Mouse (Mus musculus) CH12.LX (cell line): ENCODE data around the gene Supv3l1. TPM values are rescaled to one million over a fixed set of nuclear protein-coding genes. Genes with fewer than 3 reads are reported as not detected.
"Not testable (repeated sequence)": the region's sequence is repeated elsewhere in the genome, so short reads cannot be mapped to it uniquely, and the experiment has no call there.

Experiments
- DNase-seq: peaks from one replicate; pipeline ENCODE4 v3.0.0-alpha.2; 2013; ENCODE audit errors: extremely low read depth
- H3K27ac ChIP-seq: 2 replicates; pipeline ENCODE4 v1.5.1; 2012; ENCODE audit warnings: low read depth, mild to moderate bottlenecking, control low read depth, moderate library complexity; ENCODE audit not compliant: insufficient read depth
- H3K27me3 ChIP-seq: replicated peaks from 2 replicates; pipeline ENCODE3; 2012; ENCODE audit warnings: inconsistent platforms
- H3K36me3 ChIP-seq, 2 experiments: replicated peaks in 1 of 2; 2 replicates each; pipeline versions ENCODE3 to v1.6.1; 2012; ENCODE audit warnings: inconsistent platforms in 1 of 2, low read length in 1 of 2, mild to moderate bottlenecking in 1 of 2, mixed read lengths in 1 of 2, moderate library complexity in 1 of 2; ENCODE audit not compliant: control insufficient read depth in 1 of 2, insufficient read depth in 1 of 2
- H3K4me1 ChIP-seq, 2 experiments: 2 replicates each; pipeline ENCODE4 v1.6.1; 2012; ENCODE audit warnings: inconsistent platforms in 1 of 2, moderate library complexity in 1 of 2; ENCODE audit not compliant: insufficient read depth in 2 of 2, control insufficient read depth in 1 of 2
- H3K4me2 ChIP-seq: 2 replicates; pipeline ENCODE4 v1.6.1; 2012; ENCODE audit warnings: low read depth, mild to moderate bottlenecking, control low read depth; ENCODE audit not compliant: poor library complexity, insufficient read depth, severe bottlenecking
- H3K4me3 ChIP-seq, 3 experiments: fragments of 150-350 bp in 1 of 3; sonication (generic) in 1 of 3; replicated peaks in 1 of 3; 2 replicates each; pipeline versions ENCODE3 to v1.5.1; 2011 to 2012; ENCODE audit warnings: low read depth in 2 of 3, low read length in 2 of 3, mild to moderate bottlenecking in 2 of 3, moderate library complexity in 2 of 3, control low read depth in 1 of 3, improper control_type of control experiment in 1 of 3, inconsistent platforms in 1 of 3, mixed read lengths in 1 of 3; ENCODE audit not compliant: poor library complexity in 1 of 3
- H3K79me2 ChIP-seq: replicated peaks from 2 replicates; pipeline ENCODE4 v1.6.1; 2012; ENCODE audit warnings: mild to moderate bottlenecking, moderate library complexity; ENCODE audit not compliant: control insufficient read depth, poor library complexity, insufficient read depth, severe bottlenecking; ENCODE audit errors: extremely low read depth
- H3K9ac ChIP-seq: 2 replicates; pipeline ENCODE4 v1.6.1; 2012; ENCODE audit warnings: low read depth, mild to moderate bottlenecking, control low read depth, moderate library complexity; ENCODE audit not compliant: insufficient read depth
- H3K9me3 ChIP-seq: replicated peaks from 2 replicates; pipeline ENCODE3; 2012; ENCODE audit warnings: low read length, inconsistent platforms, mixed read lengths
- BHLHE40 ChIP-seq: IDR thresholded peaks from 2 replicates; pipeline ENCODE4 v1.6.1; 2011; ENCODE audit warnings: mild to moderate bottlenecking, low read depth, low read length, improper control_type of control experiment
- CTCF ChIP-seq, 2 experiments: IDR thresholded peaks in 1 of 2; conservative IDR thresholded peaks in 1 of 2; 2 replicates each; pipeline ENCODE4 v1.5.1; 2011 to 2012; ENCODE audit warnings: low read depth in 2 of 2, low read length in 2 of 2, improper control_type of control experiment in 1 of 2, inconsistent platforms in 1 of 2, mild to moderate bottlenecking in 1 of 2, moderate library complexity in 1 of 2
- ELF1 ChIP-seq: IDR thresholded peaks from 2 replicates; pipeline ENCODE4 v1.6.1; 2014; ENCODE audit warnings: low read depth, mild to moderate bottlenecking, inconsistent platforms, low read length, improper control_type of control experiment
- ETS1 ChIP-seq: conservative IDR thresholded peaks from 2 replicates; pipeline ENCODE4 v1.6.1; 2012; ENCODE audit warnings: low read depth, mild to moderate bottlenecking, inconsistent platforms, low read length, improper control_type of control experiment, moderate library complexity
- GABPA ChIP-seq: IDR thresholded peaks from 2 replicates; pipeline ENCODE4 v1.6.1; 2012; ENCODE audit warnings: low read depth, low read length, improper control_type of control experiment, inconsistent platforms; ENCODE audit not compliant: insufficient replicate concordance
- HCFC1 ChIP-seq: IDR thresholded peaks from 2 replicates; pipeline ENCODE4 v1.6.1; 2012; ENCODE audit warnings: low read depth, mild to moderate bottlenecking, inconsistent platforms, low read length, improper control_type of control experiment
- IRF4 ChIP-seq: IDR thresholded peaks from 2 replicates; pipeline ENCODE4 v1.6.1; 2014; ENCODE audit warnings: low read depth, mild to moderate bottlenecking, inconsistent platforms, low read length, improper control_type of control experiment
- JUND ChIP-seq: conservative IDR thresholded peaks from 2 replicates; pipeline ENCODE4 v1.6.1; 2011; ENCODE audit warnings: low read depth, low read length, improper control_type of control experiment
- KAT2A ChIP-seq: IDR thresholded peaks from 2 replicates; pipeline ENCODE4 v1.6.1; 2012; ENCODE audit warnings: low read length, improper control_type of control experiment, inconsistent platforms; ENCODE audit not compliant: insufficient replicate concordance
- MAX ChIP-seq: IDR thresholded peaks from 2 replicates; pipeline ENCODE4 v1.6.1; 2011; ENCODE audit warnings: low read length, improper control_type of control experiment
- MEF2A ChIP-seq: IDR thresholded peaks from 2 replicates; pipeline ENCODE4 v1.6.1; 2014; ENCODE audit warnings: low read depth, mild to moderate bottlenecking, inconsistent platforms, low read length, improper control_type of control experiment, borderline replicate concordance
- MXI1 ChIP-seq: IDR thresholded peaks from 2 replicates; pipeline ENCODE4 v1.6.1; 2011; ENCODE audit warnings: mild to moderate bottlenecking, low read depth, low read length, improper control_type of control experiment
- MYC ChIP-seq: IDR thresholded peaks from 2 replicates; pipeline ENCODE4 v1.6.1; 2011; ENCODE audit warnings: low read depth, mild to moderate bottlenecking, improper control_type of control experiment, low read length
- NELFE ChIP-seq: IDR thresholded peaks from 2 replicates; pipeline ENCODE4 v1.6.1; 2011; ENCODE audit warnings: low read depth, low read length, improper control_type of control experiment
- NRF1 ChIP-seq: IDR thresholded peaks from 2 replicates; pipeline ENCODE4 v1.6.1; 2014; ENCODE audit warnings: low read depth, mild to moderate bottlenecking, inconsistent platforms, low read length, improper control_type of control experiment, moderate library complexity
- POLR2A ChIP-seq: IDR thresholded peaks from 2 replicates; pipeline ENCODE4 v1.6.1; 2011; ENCODE audit warnings: low read depth, mild to moderate bottlenecking, improper control_type of control experiment, low read length
- POLR2AphosphoS2 ChIP-seq: IDR thresholded peaks from 2 replicates; pipeline ENCODE4 v1.6.1; 2011; ENCODE audit warnings: low read depth, low read length, improper control_type of control experiment
- RCOR1 ChIP-seq: conservative IDR thresholded peaks from 2 replicates; pipeline ENCODE4 v1.6.1; 2012; ENCODE audit warnings: low read depth, mild to moderate bottlenecking, inconsistent platforms, low read length, improper control_type of control experiment
- SIN3A ChIP-seq: IDR thresholded peaks from 2 replicates; pipeline ENCODE4 v1.6.1; 2012; ENCODE audit warnings: low read length, improper control_type of control experiment, inconsistent platforms
- SMC3 ChIP-seq: IDR thresholded peaks from 2 replicates; pipeline ENCODE4 v1.6.1; 2011; ENCODE audit warnings: low read depth, low read length, improper control_type of control experiment
- TBP ChIP-seq: conservative IDR thresholded peaks from 2 replicates; pipeline ENCODE4 v1.6.1; 2011; ENCODE audit warnings: low read depth, low read length, improper control_type of control experiment
- TCF12 ChIP-seq: IDR thresholded peaks from 2 replicates; pipeline ENCODE4 v1.6.1; 2014; ENCODE audit warnings: low read depth, mild to moderate bottlenecking, inconsistent platforms, low read length, improper control_type of control experiment
- UBTF ChIP-seq: IDR thresholded peaks from 2 replicates; pipeline ENCODE4 v1.6.1; 2012; ENCODE audit warnings: low read depth, mild to moderate bottlenecking, inconsistent platforms, low read length, improper control_type of control experiment, moderate library complexity
- USF1 ChIP-seq: IDR thresholded peaks from 2 replicates; pipeline ENCODE4 v1.6.1; 2014; ENCODE audit warnings: low read depth, mild to moderate bottlenecking, inconsistent platforms, low read length, improper control_type of control experiment
- USF2 ChIP-seq: conservative IDR thresholded peaks from 2 replicates; pipeline ENCODE4 v1.6.1; 2011; ENCODE audit warnings: low read depth, low read length, improper control_type of control experiment
- ZKSCAN1 ChIP-seq: IDR thresholded peaks from 2 replicates; pipeline ENCODE4 v1.6.1; 2012; ENCODE audit warnings: low read depth, inconsistent platforms, low read length, improper control_type of control experiment, borderline replicate concordance
- ZMIZ1 ChIP-seq: IDR thresholded peaks from 2 replicates; pipeline ENCODE4 v1.6.1; 2012; ENCODE audit warnings: low read depth, mild to moderate bottlenecking, inconsistent platforms, low read length, improper control_type of control experiment
- dilution Hi-C: fragments of 300-500 bp; cut with MboI; formaldehyde crosslinking; loops from 2 replicates; pipeline ENCODE4 v1.14.3; 2020; ENCODE audit warnings: low sequenced_read_pairs; ENCODE audit not compliant: extremely low pct_unique_long_range_greater_than_20kb, extremely low pct_ligation_motif_present
- in situ Hi-C: fragments of 300-500 bp; cut with MboI; formaldehyde crosslinking; loops from 3 replicates; pipeline ENCODE4 v1.14.3; 2019; ENCODE audit warnings: low sequenced_read_pairs, low pct_ligation_motif_present, low pct_unique_long_range_greater_than_20kb, mixed read lengths
- polyA plus RNA-seq: library from polyadenylated mRNA; unstranded; fragments of >175 nt; gene quantifications from 2 replicates; pipeline ENCODE4 v1.2.1, GENCODE M21; 2012; ENCODE audit warnings: low read depth; ENCODE audit not compliant: insufficient read length
- total RNA-seq, 2 experiments: library from RNA; depleted of rRNA; stranded (reverse); fragments of 300-350 nt in 1 of 2; fragments of >200 nt in 1 of 2; gene quantifications; 2 replicates each; pipeline ENCODE4 v1.2.3; 2012 to 2014

Supv3l1 gene
- total RNA-seq (2012; rRNA removed) (41.5 and 45.7 TPM in 2 replicates), total RNA-seq (2014; rRNA removed) (69.3 and 69.5 TPM in 2 replicates), polyA plus RNA-seq (62.0 and 62.7 TPM in 2 replicates)

GRCm38 (mm10) chr10:62449364-62450279, at the start of gene Supv3l1, which contains the start of gene 4930507D05Rik:
TSS of gene Supv3l1 (minus strand) at chr10:62449738.
TSS of gene 4930507D05Rik (plus strand) at chr10:62449489.
- H3K9me3 ChIP-seq = no peaks in the 10 kb centered on the region
- H3K36me3 ChIP-seq = peaks cover 21 to 35% of the 10 kb centered on the region in 2 experiments
- no peak; the same call in 1 of the 2 replicates for TF ChIP-seq TCF12
- TF ChIP-seq MYC = peak; percentile 100
- TF ChIP-seq RCOR1 = no peak
- TF ChIP-seq USF1 = peak; percentile 92
- no peak; the same call in 1 of the 2 replicates for TF ChIP-seq POLR2AphosphoS2
- peak; percentile 36; the same call in 1 of the 2 replicates for TF ChIP-seq GABPA
- TF ChIP-seq TBP = peak; percentile 78
- peak; percentile 20; the same call in 1 of the 2 replicates for TF ChIP-seq ZMIZ1
- peak; percentile 99 for TF ChIP-seq MXI1
- peak; percentile 87; the same call in 1 of the 2 replicates for TF ChIP-seq KAT2A
- 0 out of 4 replicates have a peak, but pooled peaks of 1 of the 2 experiments have one; percentile 23 for TF ChIP-seq CTCF (conservative IDR thresholded peaks at IDR 0.05 in 1 of 2, IDR thresholded peaks at IDR 0.05 in 1 of 2; ENCODE audit: low read depth in 2 of 2, low read length in 2 of 2)
- TF ChIP-seq NELFE = peak; percentile 74
- TF ChIP-seq POLR2A = peak; percentile 74
- no peak for TF ChIP-seq UBTF
- TF ChIP-seq BHLHE40 = peak; percentile 91
- no peak; the same call in 1 of the 2 replicates for TF ChIP-seq ZKSCAN1
- TF ChIP-seq SMC3 = no peak
- TF ChIP-seq HCFC1 = peak; percentile 91
- peak; percentile 35 for TF ChIP-seq NRF1
- TF ChIP-seq SIN3A = peak; percentile 93
- TF ChIP-seq ETS1 = peak; percentile 33; the same call in 1 of the 2 replicates
- TF ChIP-seq MEF2A = peak; percentile 58
- peak; percentile 49; the same call in 1 of the 2 replicates for TF ChIP-seq IRF4
- TF ChIP-seq ELF1 = peak; percentile 71
- peak; percentile 100 for TF ChIP-seq MAX
- peak; percentile 95 for TF ChIP-seq USF2
- TF ChIP-seq JUND = no peak
- in situ Hi-C loops (no loop called here), dilution Hi-C loops (no loop called here)
- H3K4me3 ChIP-seq = peak within 1 kb of the TSS; percentile 94 to 100 (median 94)
- DNase-seq = peak; percentile 90
- peaks cover 19% of the 10 kb centered on the region for H3K79me2 ChIP-seq
- peaks cover 5 to 26% of the 10 kb centered on the region in 2 experiments for H3K4me1 ChIP-seq
- no peaks in the 10 kb centered on the region for H3K27me3 ChIP-seq
- peak within 1 kb of the TSS; percentile 85 for H3K4me2 ChIP-seq
- H3K9ac ChIP-seq = peak within 1 kb of the TSS; percentile 86
- H3K27ac ChIP-seq = peak within 1 kb of the TSS; percentile 34

- DNase-seq, in situ Hi-C loops, H3K4me2 ChIP-seq, H3K27me3 ChIP-seq, H3K27ac ChIP-seq, H3K9ac ChIP-seq, H3K9me3 ChIP-seq, H3K79me2 ChIP-seq, H3K4me3 ChIP-seq, dilution Hi-C loops: not testable (repeated sequence)
- H3K36me3 ChIP-seq = peaks cover 33 to 40% of the 10 kb centered on the region in 2 experiments
- H3K4me1 ChIP-seq = peaks cover 7 to 12% of the 10 kb centered on the region in 2 experiments
Measured at GRCm38 (mm10) chr10:62491681-62492080, 42.1 kb upstream of the Supv3l1 start.
